Mouse (Mus musculus) spleen, embryonic (tissue): ENCODE results near the gene Vmn1r222.
"Not testable (repeated sequence)": the region's sequence is repeated elsewhere in the genome, so short reads cannot be mapped to it uniquely, and the experiment has no call there.

ENCODE experiments used
- CTCF ChIA-PET: fragments of 350-600 bp; sonication (Branson Sonifier 250); formaldehyde crosslinking; loops from one replicate; lab custom pipeline; 2022; lab: Charles Lee

Vmn1r222 gene

GRCm38 (mm10) chr13:23235847-23236246, at the start of gene Vmn1r222:
Gene Vmn1r222, minus strand, starts transcription at chr13:23235947.
- CTCF ChIA-PET, result not testable (repeated sequence)

GRCm38 (mm10) chr13:23285191-23285920, 49.6 kb upstream of the Vmn1r222 start:
- CTCF ChIA-PET, result no interaction called here

- CTCF ChIA-PET, result no interaction called here
These were observed 44.2 kb upstream of the Vmn1r222 start for GRCm38 (mm10) chr13:23279992-23280391.

- CTCF ChIA-PET, result no interaction called here
These were observed 43.8 kb upstream of the Vmn1r222 start for GRCm38 (mm10) chr13:23279576-23279975.

- CTCF ChIA-PET, result no interaction called here
These were observed 34.8 kb upstream of the Vmn1r222 start for GRCm38 (mm10) chr13:23270321-23271101.

- CTCF ChIA-PET, result no interaction called here
These were observed 33.9 kb upstream of the Vmn1r222 start for GRCm38 (mm10) chr13:23269681-23270080.

- CTCF ChIA-PET, result not testable (repeated sequence)
These were observed 33.4 kb upstream of the Vmn1r222 start for GRCm38 (mm10) chr13:23269127-23269526.

GRCm38 (mm10) chr13:23268606-23269005, 32.9 kb upstream of the Vmn1r222 start:
- CTCF ChIA-PET, result not testable (repeated sequence)

- CTCF ChIA-PET, result no interaction called here
These were observed 22.9 kb upstream of the Vmn1r222 start for GRCm38 (mm10) chr13:23258546-23259048.

- CTCF ChIA-PET, result not testable (repeated sequence)
These were observed 11.1 kb upstream of the Vmn1r222 start, which contains the start of gene Vmn1r223 for GRCm38 (mm10) chr13:23246834-23247233. Gene Vmn1r223, plus strand, starts transcription at chr13:23247134.

GRCm38 (mm10) chr13:23213827-23214226, 21.9 kb downstream of the Vmn1r222 start, which contains the start of gene Vmn1r221:
Gene Vmn1r221, plus strand, starts transcription at chr13:23214127.
- CTCF ChIA-PET, result not testable (repeated sequence)

GRCm38 (mm10) chr13:23203885-23204284, 31.9 kb downstream of the Vmn1r222 start:
- CTCF ChIA-PET, result not testable (repeated sequence)

GRCm38 (mm10) chr13:23187875-23188274, 47.9 kb downstream of the Vmn1r222 start, which contains the start of gene Vmn1r220:
Gene Vmn1r220, minus strand, starts transcription at chr13:23187975.
- CTCF ChIA-PET, result no interaction called here
